Mouse (Mus musculus) liver, embryonic 14.5 days (tissue): ENCODE measurements at regions not wholly inside any gene's neighbourhood (a gene's known extent, or its start where the extent isn't known, plus 50 kb on each side); places are given as distances from the start of the nearest gene placed in this dataset.

Experiments used
- ATAC-seq: fragments of 200-750 bp; cut with Nextera tagmentation; 2 replicates; pipeline ENCODE4 v1.8.0; 2017; ENCODE audit warnings: moderate number of reproducible peaks, mild to moderate bottlenecking, moderate library complexity; ENCODE audit not compliant: insufficient read depth
- DNase-seq, 3 experiments: peaks; one replicate each; pipeline ENCODE4 v3.0.0-alpha.2; 2012 to 2013; ENCODE audit warnings: low read depth in 3 of 3, low spot score in 3 of 3
- H3K27ac ChIP-seq: fragments of 300-500 bp; sonication (generic); 2 replicates; pipeline ENCODE4 v1.5.1; 2014; ENCODE audit warnings: moderate library complexity, mild to moderate bottlenecking, control low read depth, inconsistent platforms
- H3K27me3 ChIP-seq: fragments of 300-500 bp; sonication (generic); 2 replicates; pipeline ENCODE4 v1.6.1; 2014; ENCODE audit warnings: mild to moderate bottlenecking, low read length, moderate library complexity; ENCODE audit not compliant: control insufficient read depth, insufficient read depth
- H3K36me3 ChIP-seq: fragments of 300-500 bp; sonication (generic); replicated peaks from 2 replicates; pipeline ENCODE4 v1.6.1; 2014; ENCODE audit warnings: low read depth; ENCODE audit not compliant: control insufficient read depth, insufficient read depth
- H3K4me1 ChIP-seq, 2 experiments: fragments of 200-500 bp in 1 of 2; fragments of 300-500 bp in 1 of 2; sonication (generic) in 1 of 2; replicated peaks; 2 replicates each; pipeline ENCODE4 v1.6.1; 2012 to 2014; ENCODE audit warnings: antibody characterized with exemption in 1 of 2, inconsistent platforms in 1 of 2, low read length in 1 of 2; ENCODE audit not compliant: control insufficient read depth in 2 of 2, insufficient read depth in 2 of 2
- H3K4me2 ChIP-seq: fragments of 300-500 bp; sonication (generic); 2 replicates; pipeline ENCODE4 v1.6.1; 2014; ENCODE audit warnings: low read depth, mild to moderate bottlenecking, control low read depth, moderate library complexity
- H3K4me3 ChIP-seq, 2 experiments: fragments of 200-500 bp in 1 of 2; fragments of 300-500 bp in 1 of 2; sonication (generic) in 1 of 2; 2 replicates each; pipeline ENCODE4 v1.5.1; 2012 to 2014; ENCODE audit warnings: low read depth in 2 of 2, low read length in 2 of 2, mild to moderate bottlenecking in 2 of 2, control low read depth in 1 of 2, inconsistent platforms in 1 of 2, moderate library complexity in 1 of 2; ENCODE audit not compliant: insufficient read depth in 1 of 2
- H3K9ac ChIP-seq: fragments of 300-500 bp; sonication (generic); replicated peaks from 2 replicates; pipeline ENCODE4 v1.6.1; 2014; ENCODE audit warnings: mild to moderate bottlenecking, control low read depth, moderate library complexity
- H3K9me3 ChIP-seq: fragments of 300-500 bp; sonication (generic); 2 replicates; pipeline ENCODE4 v1.6.1; 2016; ENCODE audit warnings: low read length, mixed read lengths; ENCODE audit not compliant: control insufficient read depth
- CTCF ChIP-seq: IDR thresholded peaks from 2 replicates; pipeline ENCODE4 v1.5.1; 2016; ENCODE audit warnings: antibody characterized with exemption, low read depth, control low read depth
- EP300 ChIP-seq: IDR thresholded peaks from 2 replicates; pipeline ENCODE4 v1.6.1; 2016; ENCODE audit warnings: antibody characterized with exemption, low read depth
- WGBS: fragments of 180-500 bp; shearing (Covaris S2); extraction: QIAGEN DNeasy Blood & Tissue Kit; methylation state at CpG from one replicate; pipeline ENCODE4 v1.1.7; 2014; ENCODE audit not compliant: insufficient replicate concordance; 5-methylcytosine and 5-hydroxymethylcytosine counted together

- Histone ChIP-seq H3K4me3 (no peak overlapping the region), H3K4me1 (no peaks in the 10 kb centered on the region; a peak in 1 of 4 replicates), H3K9me3 (no peaks in the 10 kb centered on the region; the same call in 1 of the 2 replicates), H3K36me3 (no peaks in the 10 kb centered on the region), H3K27me3 (no peaks in the 10 kb centered on the region), H3K9ac (no peak overlapping the region), H3K27ac (no peak overlapping the region), H3K4me2 (no peak overlapping the region)
- DNase-seq (no peak), ATAC-seq (no peak)
- 63% methylated on average over 5 of the region's 5 CpGs for WGBS
- TF ChIP-seq CTCF: no peak
- no peak for TF ChIP-seq EP300
Measured at GRCm38 (mm10) chr4:127862875-127863274, 107.9 kb downstream of the CK137956 start.

DNA sequence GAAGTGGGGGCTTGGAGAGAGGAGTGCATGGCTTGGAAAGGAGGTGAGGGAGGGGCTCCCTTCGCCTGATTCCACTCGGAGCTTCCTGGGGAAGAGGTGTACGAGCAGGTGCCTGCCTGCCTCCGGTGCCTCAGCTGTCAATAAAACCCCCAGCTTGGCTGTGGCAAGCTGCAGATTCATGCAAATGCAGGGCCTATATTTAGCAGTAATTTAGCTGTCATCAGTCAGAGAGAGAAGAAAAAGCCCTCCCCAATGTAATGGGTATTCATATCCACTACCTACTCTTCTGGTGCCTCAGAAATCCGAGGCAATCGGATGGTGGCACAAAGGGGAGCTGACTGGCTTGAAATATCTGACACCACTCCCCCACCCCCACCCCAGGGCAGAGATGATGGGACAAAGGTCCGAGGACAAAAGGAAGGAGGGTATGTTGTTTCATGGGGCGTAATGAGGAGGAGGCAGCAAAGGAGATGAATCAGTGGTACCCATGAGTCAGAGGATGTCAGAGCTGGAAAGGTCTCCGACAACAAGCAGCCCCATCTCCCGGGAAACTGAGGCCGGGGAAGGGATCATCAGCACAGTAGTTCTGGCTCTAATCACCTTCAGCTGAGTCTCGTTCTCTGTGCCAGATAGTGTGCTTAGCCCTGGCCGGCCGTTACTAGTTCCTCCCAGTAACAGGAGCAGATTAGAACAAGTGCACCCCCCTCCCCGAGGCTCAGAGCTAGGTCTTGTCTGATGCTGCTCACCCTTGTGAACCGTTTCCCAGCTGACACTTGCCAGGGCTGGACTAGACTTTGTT is 109.2 kb downstream of the CK137956 start:
- no peak for TF ChIP-seq CTCF
- no peak for TF ChIP-seq EP300

GRCm38 (mm10) chr4:127860271-127860670 is 110.5 kb downstream of the CK137956 start:
- no peak overlapping the region for H3K9ac ChIP-seq
- no peaks in the 10 kb centered on the region; a peak in 1 of 4 replicates for H3K4me1 ChIP-seq
- ATAC-seq (no peak), DNase-seq (no peak)
- no peak overlapping the region for H3K27ac ChIP-seq
- 55% methylated on average over 4 of the region's 4 CpGs for WGBS
- H3K4me2 ChIP-seq: no peak overlapping the region
- no peak overlapping the region for H3K4me3 ChIP-seq
- no peaks in the 10 kb centered on the region for H3K36me3 ChIP-seq
- H3K9me3 ChIP-seq: no peaks in the 10 kb centered on the region; the same call in 1 of the 2 replicates
- H3K27me3 ChIP-seq: no peaks in the 10 kb centered on the region
- TF ChIP-seq EP300: no peak
- no peak for TF ChIP-seq CTCF

More for the DNA sequence above, 109.2 kb downstream of the CK137956 start:
- 55% methylated on average over 16 of the region's 16 CpGs for WGBS
- ATAC-seq: no peak
- no peaks in the 10 kb centered on the region for H3K36me3 ChIP-seq
- H3K9me3 ChIP-seq: no peaks in the 10 kb centered on the region; the same call in 1 of the 2 replicates
- H3K4me1 ChIP-seq: no peaks in the 10 kb centered on the region; a peak in 1 of 4 replicates
- no peak overlapping the region for H3K9ac ChIP-seq
- H3K4me2 ChIP-seq: no peak overlapping the region
- DNase-seq: no peak
- H3K27ac ChIP-seq: no peak overlapping the region
- no peaks in the 10 kb centered on the region for H3K27me3 ChIP-seq
- no peak overlapping the region for H3K4me3 ChIP-seq

DNA sequence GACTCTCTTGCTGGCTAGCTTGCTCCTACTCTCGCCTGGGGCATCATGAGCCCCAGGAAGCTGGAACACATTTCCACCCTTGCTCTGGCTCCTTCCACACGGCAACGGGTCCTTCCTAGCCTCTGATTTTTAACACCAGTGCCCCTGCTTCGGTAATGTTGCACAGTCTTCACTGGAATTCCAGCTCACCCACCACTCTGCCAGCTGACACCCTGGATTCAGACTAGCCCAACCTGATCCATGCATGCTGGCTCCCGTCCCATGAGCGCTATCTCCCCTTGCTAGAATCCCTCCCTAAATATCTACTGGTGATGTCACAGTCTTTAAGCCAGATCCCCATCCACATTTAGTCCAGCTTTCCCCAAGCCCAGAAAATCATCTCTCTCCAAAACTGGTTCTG is 111.2 kb downstream of the CK137956 start:
- Histone ChIP-seq H3K4me2 (no peak overlapping the region), H3K4me3 (no peak overlapping the region), H3K27me3 (no peaks in the 10 kb centered on the region), H3K36me3 (no peaks in the 10 kb centered on the region), H3K9me3 (no peaks in the 10 kb centered on the region; the same call in 1 of the 2 replicates), H3K27ac (no peak overlapping the region), H3K9ac (no peak overlapping the region), H3K4me1 (no peaks in the 10 kb centered on the region; a peak in 1 of 4 replicates)
- TF ChIP-seq EP300 (no peak), CTCF (no peak)
- DNase-seq (no peak), ATAC-seq (no peak)
- WGBS: 64% methylated on average over 6 of the region's 6 CpGs

DNA sequence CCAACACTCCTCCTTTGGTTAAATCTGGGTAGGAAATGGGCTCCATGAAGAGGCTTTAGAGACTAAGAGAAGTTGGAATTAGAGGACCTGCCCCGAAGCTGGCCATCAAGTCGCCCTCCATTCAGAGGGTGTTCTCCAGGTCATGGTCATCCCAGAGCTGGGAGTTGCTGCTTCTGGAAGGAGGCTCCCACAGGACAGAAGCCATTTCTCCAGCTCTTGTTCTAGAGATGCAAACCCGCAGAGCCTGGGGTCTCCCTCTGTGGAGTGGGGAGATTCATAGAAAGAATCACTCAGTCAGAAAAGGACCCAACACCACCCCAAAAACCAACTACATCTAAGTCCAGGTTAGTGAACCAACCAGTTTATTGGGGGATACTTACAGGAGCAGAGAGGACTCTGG is 112.2 kb downstream of the CK137956 start:
- WGBS: 61% methylated on average over 3 of the region's 3 CpGs
- Histone ChIP-seq H3K36me3 (no peaks in the 10 kb centered on the region), H3K27ac (no peak overlapping the region), H3K9ac (no peak overlapping the region), H3K9me3 (no peaks in the 10 kb centered on the region; the same call in 1 of the 2 replicates), H3K4me3 (no peak overlapping the region), H3K4me2 (no peak overlapping the region), H3K27me3 (no peaks in the 10 kb centered on the region), H3K4me1 (no peaks in the 10 kb centered on the region; a peak in 1 of 4 replicates)
- DNase-seq: no peak
- ATAC-seq: no peak
- TF ChIP-seq CTCF: no peak
- no peak for TF ChIP-seq EP300
